Mouse (Mus musculus) cortical plate, adult 2 months (tissue): ENCODE results near the gene Mybpc2. TPM values are rescaled to one million over a fixed set of nuclear protein-coding genes. Genes with fewer than 3 reads are reported as not detected.

ENCODE experiments used
- H3K27ac ChIP-seq: fragments of 200-500 bp; 2 replicates; pipeline ENCODE4 v1.5.1; 2012; ENCODE audit warnings: low read length, control low read depth, inconsistent platforms; ENCODE audit not compliant: insufficient read depth
- H3K4me1 ChIP-seq: fragments of 200-500 bp; 2 replicates; pipeline ENCODE4 v1.6.1; 2011; ENCODE audit warnings: low read length; ENCODE audit not compliant: control insufficient read depth, insufficient read depth
- H3K4me3 ChIP-seq: fragments of 200-500 bp; 2 replicates; pipeline ENCODE4 v1.5.1; 2011; ENCODE audit warnings: mild to moderate bottlenecking, low read length, control low read depth; ENCODE audit not compliant: insufficient read depth
- CTCF ChIP-seq: fragments of 200-500 bp; IDR thresholded peaks from 2 replicates; pipeline ENCODE4 v1.5.1; 2011; ENCODE audit warnings: mild to moderate bottlenecking, control low read depth, low read length; ENCODE audit not compliant: insufficient read depth; ENCODE audit errors: extremely low read depth
- POLR2A ChIP-seq: fragments of 200-500 bp; IDR thresholded peaks from 2 replicates; pipeline ENCODE4 v1.6.1; 2011; ENCODE audit warnings: mild to moderate bottlenecking, low read length, control low read depth; ENCODE audit not compliant: insufficient read depth; ENCODE audit errors: extremely low read depth
- polyA plus RNA-seq: library from polyadenylated mRNA; depleted of rRNA; stranded (reverse); fragments of >200 nt; gene quantifications from 2 replicates; pipeline ENCODE4 v1.2.3, GENCODE M21; 2012; rRNA removed

The Mybpc2 gene
- polyA plus RNA-seq, 1 experiment, result 0.04 TPM

GRCm38 (mm10) chr7:44461503-44462217 is 62.8 kb downstream of the Mybpc2 start:
- Histone ChIP-seq H3K4me1 (peaks cover 7% of the 10 kb centered on the region; the same call in 1 of the 2 replicates), H3K4me3 (no peak overlapping the region), H3K27ac (no peak overlapping the region)
- no peak for TF ChIP-seq POLR2A
- no peak for TF ChIP-seq CTCF

- peaks cover 7% of the 10 kb centered on the region; the same call in 1 of the 2 replicates for H3K4me1 ChIP-seq
- no peak overlapping the region for H3K4me3 ChIP-seq
- TF ChIP-seq POLR2A (no peak), CTCF (no peak)
- H3K27ac ChIP-seq, result no peak overlapping the region
Measured at GRCm38 (mm10) chr7:44460767-44461502, 63.5 kb downstream of the Mybpc2 start.

GRCm38 (mm10) chr7:44460067-44460466 is 64.4 kb downstream of the Mybpc2 start:
- no peak for TF ChIP-seq CTCF
- TF ChIP-seq POLR2A, result no peak
- Histone ChIP-seq H3K4me1 (peaks cover 7% of the 10 kb centered on the region; the same call in 1 of the 2 replicates), H3K4me3 (no peak overlapping the region), H3K27ac (no peak overlapping the region)

- Histone ChIP-seq H3K27ac (no peak overlapping the region), H3K4me3 (no peak overlapping the region), H3K4me1 (peaks cover 9% of the 10 kb centered on the region)
- TF ChIP-seq POLR2A (no peak), CTCF (no peak)
Measured at GRCm38 (mm10) chr7:44456302-44456701, 68.2 kb downstream of the Mybpc2 start.

GRCm38 (mm10) chr7:44453256-44453655 is 71.2 kb downstream of the Mybpc2 start:
- H3K4me3 ChIP-seq, result no peak overlapping the region
- no peak overlapping the region for H3K27ac ChIP-seq
- peaks cover 11% of the 10 kb centered on the region for H3K4me1 ChIP-seq
- TF ChIP-seq POLR2A (no peak), CTCF (no peak)

Other genes with a start within 250 kb of the Mybpc2 start
- 5.4 and 5.6 TPM in 2 replicates for gene Clec11a, start 217.8 kb downstream of the Mybpc2 start, polyA plus RNA-seq
- 106 and 113 TPM in 2 replicates for gene Shank1, start 214.4 kb downstream of the Mybpc2 start, polyA plus RNA-seq
- gene Syt3, start 140.6 kb downstream of the Mybpc2 start, polyA plus RNA-seq, result 70.2 and 74.0 TPM in 2 replicates
- gene 1700008O03Rik, start 138.8 kb downstream of the Mybpc2 start, polyA plus RNA-seq, result 3.7 and 4.3 TPM in 2 replicates
- 190 and 192 TPM in 2 replicates for gene Lrrc4b, start 95.6 kb downstream of the Mybpc2 start, polyA plus RNA-seq
- 8.2 and 8.7 TPM in 2 replicates for gene Aspdh, start 59.3 kb downstream of the Mybpc2 start, polyA plus RNA-seq
- gene Josd2, start 56.7 kb downstream of the Mybpc2 start, polyA plus RNA-seq, result 232 and 256 TPM in 2 replicates
- 297 and 308 TPM in 2 replicates for gene Emc10, start 28.1 kb downstream of the Mybpc2 start, polyA plus RNA-seq
- 27.0 and 29.4 TPM in 2 replicates for gene Fam71e1, start 28.1 kb downstream of the Mybpc2 start, polyA plus RNA-seq
- 0.08 and 0.27 TPM in 2 replicates for gene Spib, start 7.4 kb upstream of the Mybpc2 start, polyA plus RNA-seq
- 11.1 and 11.6 TPM in 2 replicates for gene Pold1, start 24.2 kb upstream of the Mybpc2 start, polyA plus RNA-seq
- 89.5 and 89.6 TPM in 2 replicates for gene Nr1h2, start 29.3 kb upstream of the Mybpc2 start, polyA plus RNA-seq
- 0.26 and 0.61 TPM in 2 replicates for gene Napsa, start 47.7 kb upstream of the Mybpc2 start, polyA plus RNA-seq
- gene Kcnc3, start 66.0 kb upstream of the Mybpc2 start, polyA plus RNA-seq, result 54.9 and 62.0 TPM in 2 replicates
- 15.9 and 17.4 TPM in 2 replicates for gene Myh14, start 146.2 kb upstream of the Mybpc2 start, polyA plus RNA-seq
- not detected in 2 replicates for gene Izumo2, start 184.1 kb upstream of the Mybpc2 start, polyA plus RNA-seq
- gene Vrk3, start 223.8 kb upstream of the Mybpc2 start, polyA plus RNA-seq, result 32.6 and 35.7 TPM in 2 replicates
- 0.40 TPM in 2 replicates for gene Zfp473, start 226.4 kb upstream of the Mybpc2 start, polyA plus RNA-seq